8 mouse cellular contexts compared by ENCODE assay signal in genomic region chr15:102458904-102459317, GRCm38 (mm10). TPM values are rescaled to one million over a fixed set of nuclear protein-coding genes. Genes with fewer than 3 reads are reported as not detected.
DNase-seq lines count a peak whose midpoint lies in the region; ATAC-seq lines count a peak whose summit lies in the region.

TSS of gene Prr13 (plus strand) at chr15:102459028.

- H3K27ac ChIP-seq in hindbrain, embryonic 11.5 days (ENCODE audit: low read depth, low read length): no peak within 1 kb of the TSS

- ATAC-seq in hindbrain, embryonic 11.5 days (ENCODE audit: low FRiP score): peak; percentile 75

- H3K4me2 ChIP-seq in hindbrain, embryonic 11.5 days (replicated peaks; ENCODE audit: low read depth, low read length): peak within 1 kb of the TSS; percentile 45

- under 1% methylated on average over 19 of the region's 19 CpGs for WGBS in hindbrain, embryonic 11.5 days

- no peaks in the 10 kb centered on the region for H3K27me3 ChIP-seq in hindbrain, embryonic 11.5 days (ENCODE audit: control insufficient read depth, insufficient read depth, low read length)

- no peaks in the 10 kb centered on the region for H3K36me3 ChIP-seq in hindbrain, embryonic 11.5 days (ENCODE audit: control insufficient read depth, insufficient read depth, low read length)

- peak within 1 kb of the TSS; percentile 61 for H3K9ac ChIP-seq in hindbrain, embryonic 11.5 days (ENCODE audit: low read depth, low read length)

- no peaks in the 10 kb centered on the region for H3K9me3 ChIP-seq in hindbrain, embryonic 11.5 days (ENCODE audit: control insufficient read depth, low read length)

- no peaks in the 10 kb centered on the region for H3K4me1 ChIP-seq in hindbrain, embryonic 11.5 days (replicated peaks; ENCODE audit: control insufficient read depth, insufficient read depth, low read length)

- peak within 1 kb of the TSS; percentile 40 for H3K4me3 ChIP-seq in hindbrain, embryonic 11.5 days (ENCODE audit: low read depth, low read length)

- DNase-seq in Muller cell, postnatal 12 days (ENCODE audit: inconsistent ontology term): peak; percentile 95
- peak; percentile 97 for DNase-seq in cerebellum, adult 9-11 months
- peak; percentile 94 to 96 for DNase-seq in frontal cortex, adult 2 months (ENCODE audit: extremely low spot score in 1 of 2, low spot score in 1 of 2)
- peak; percentile 88 for DNase-seq in hindbrain, embryonic 11.5 days (ENCODE audit: low spot score)
- DNase-seq in layer of hippocampus, postnatal 10 days (ENCODE audit: low spot score in 2 of 2): peak; percentile 78 to 83
- peak; percentile 96 for DNase-seq in lung, postnatal 10 days
- peak; percentile 84 for DNase-seq in ovary, postnatal 36 days (ENCODE audit: low spot score)
- DNase-seq in thymus, postnatal 25 days: peak; percentile 87

RNA-seq across cellular contexts. Expression of gene Prr13, which starts in this region (rescaled TPM):
- polyA plus RNA-seq in frontal cortex, adult 2 months (2012; rRNA removed): 78.3 and 83.6 TPM in 2 replicates
- 108 and 118 TPM in 2 replicates for polyA plus RNA-seq in hindbrain, embryonic 11.5 days (2014; fragmentation: Nextera tagmentation; extraction: Ambion mirVana)
- 10 to 100 TPM; 23.3 to 23.4 TPM for total RNA-seq in layer of hippocampus, postnatal 10 days (2021)
